Mouse (Mus musculus) ES-Bruce4 (cell line): ENCODE data around the gene Gm11937. TPM values are rescaled to one million over a fixed set of nuclear protein-coding genes. Genes with fewer than 3 reads are reported as not detected.
"Not testable (repeated sequence)": the region's sequence is repeated elsewhere in the genome, so short reads cannot be mapped to it uniquely, and the experiment has no call there.

ENCODE experiments used
- H3K27ac ChIP-seq: 2 replicates; pipeline ENCODE4 v1.5.1; 2012; ENCODE audit warnings: low read length, inconsistent platforms; ENCODE audit not compliant: insufficient read depth
- H3K27me3 ChIP-seq: 2 replicates; pipeline ENCODE4 v1.6.1; 2012; ENCODE audit warnings: mild to moderate bottlenecking, low read length, inconsistent platforms; ENCODE audit not compliant: control insufficient read depth, poor library complexity, insufficient read depth, severe bottlenecking
- H3K36me3 ChIP-seq: 2 replicates; pipeline ENCODE4 v1.6.1; 2012; ENCODE audit warnings: inconsistent platforms, mild to moderate bottlenecking, low read length, moderate library complexity; ENCODE audit not compliant: control insufficient read depth, poor library complexity, insufficient read depth, severe bottlenecking
- H3K4me1 ChIP-seq: one replicate; pipeline ENCODE4 v1.8.1; 2011; ENCODE audit warnings: low read length; ENCODE audit not compliant: control insufficient read depth, insufficient read depth
- H3K4me3 ChIP-seq: 2 replicates; pipeline ENCODE4 v1.5.1; 2011; ENCODE audit warnings: low read depth, mild to moderate bottlenecking, low read length
- H3K9ac ChIP-seq: 2 replicates; pipeline ENCODE4 v1.6.1; 2012; ENCODE audit warnings: low read depth, mild to moderate bottlenecking, inconsistent platforms; ENCODE audit not compliant: poor library complexity, severe bottlenecking
- H3K9me3 ChIP-seq: replicated peaks from 2 replicates; pipeline ENCODE4 v1.6.1; 2012; ENCODE audit warnings: mild to moderate bottlenecking, low read length, inconsistent platforms; ENCODE audit not compliant: control insufficient read depth, poor library complexity, insufficient read depth, severe bottlenecking
- CTCF ChIP-seq: IDR thresholded peaks from one replicate; pipeline ENCODE4 v1.8.1; 2011; ENCODE audit warnings: low read depth, low read length
- EP300 ChIP-seq: IDR thresholded peaks from 2 replicates; pipeline ENCODE4 v1.6.1; 2011; ENCODE audit warnings: low read depth, low read length; ENCODE audit not compliant: insufficient read depth
- POLR2A ChIP-seq: IDR thresholded peaks from one replicate; pipeline ENCODE4 v1.8.1; 2011; ENCODE audit warnings: low read length; ENCODE audit not compliant: insufficient read depth
- polyA plus RNA-seq: library from polyadenylated mRNA; stranded (reverse); fragments of >200 nt; gene quantifications from 2 replicates; pipeline ENCODE4 v1.2.4, GENCODE M21; 2011; ENCODE audit warnings: low read depth; ENCODE audit not compliant: missing spikeins, insufficient read depth, insufficient read length

Gene Gm11937
- polyA plus RNA-seq, 1 experiment = not detected

DNA sequence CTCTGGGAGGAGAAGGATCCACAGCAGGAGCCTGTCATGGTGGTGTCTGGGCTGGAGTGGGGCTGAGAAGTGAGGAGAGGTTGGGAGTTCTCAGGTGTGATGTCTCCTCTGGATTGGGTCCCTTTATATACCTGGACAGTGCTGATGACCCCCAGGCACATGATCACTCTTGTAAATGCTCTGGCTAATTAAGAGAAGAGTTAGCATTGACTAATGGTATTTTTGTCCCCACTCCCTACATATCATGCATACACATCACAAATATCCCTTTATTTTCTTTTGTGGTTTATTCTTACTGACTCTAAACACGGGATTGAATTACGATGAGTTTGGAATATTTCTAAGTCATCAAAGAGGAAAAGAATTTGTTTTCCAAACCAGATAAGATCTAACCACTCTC, 10.3 kb upstream of the Gm11937 start, which contains the start of gene Gm11562:
Gene Gm11562 (minus strand): TSS at position 101 of the 400 bp plus-strand sequence.
- H3K36me3 ChIP-seq = no peaks in the 10 kb centered on the region
- H3K27ac ChIP-seq = no peak within 1 kb of the TSS
- no peaks in the 10 kb centered on the region; the same call in 1 of the 2 replicates for H3K27me3 ChIP-seq

DNA sequence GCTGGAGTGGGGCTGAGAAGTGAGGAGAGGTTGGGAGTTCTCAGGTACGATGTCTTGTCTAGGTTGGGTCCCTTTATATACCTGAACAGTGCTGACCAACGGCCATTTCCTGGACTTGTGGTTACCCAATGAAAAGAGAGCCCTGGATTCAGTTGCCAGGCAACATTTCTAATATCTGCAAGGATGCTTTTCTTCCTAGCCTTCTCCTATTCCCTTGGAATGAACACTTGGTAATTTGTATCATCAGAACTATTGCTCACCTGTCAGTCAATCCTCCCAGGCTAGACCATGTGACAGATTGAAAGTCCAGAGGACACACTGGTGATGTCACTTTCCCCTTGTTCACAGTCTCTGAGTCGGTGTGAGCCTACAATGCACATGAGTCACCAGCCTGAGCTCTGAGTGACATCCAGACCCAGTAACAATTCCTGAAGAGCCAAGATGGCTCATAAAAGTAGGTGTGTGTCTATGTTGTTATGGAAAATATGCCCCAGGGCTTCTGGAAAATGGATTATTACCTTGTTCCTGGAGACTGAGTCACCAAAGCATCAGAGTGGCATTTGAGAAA, 4.9 kb upstream of the Gm11937 start, which contains the start of gene Krtap2-4:
Gene Krtap2-4 (minus strand): TSS at position 51 of the 568 bp plus-strand sequence.
- no peaks in the 10 kb centered on the region for H3K4me1 ChIP-seq
- no peak within 1 kb of the TSS for H3K9ac ChIP-seq
- H3K27ac ChIP-seq = no peak within 1 kb of the TSS
- no peaks in the 10 kb centered on the region for H3K27me3 ChIP-seq
- H3K4me3 ChIP-seq = no peak within 1 kb of the TSS
- TF ChIP-seq POLR2A (no peak), EP300 (no peak), CTCF (no peak)
- H3K36me3 ChIP-seq = no peaks in the 10 kb centered on the region
- no peaks in the 10 kb centered on the region for H3K9me3 ChIP-seq

More for the DNA sequence above, 10.3 kb upstream of the Gm11937 start, which contains the start of gene Gm11562:
- TF ChIP-seq POLR2A (no peak), CTCF (no peak), EP300 (no peak)
- H3K9me3 ChIP-seq = no peaks in the 10 kb centered on the region
- H3K9ac ChIP-seq = no peak within 1 kb of the TSS
- no peaks in the 10 kb centered on the region for H3K4me1 ChIP-seq
- no peak within 1 kb of the TSS for H3K4me3 ChIP-seq

DNA sequence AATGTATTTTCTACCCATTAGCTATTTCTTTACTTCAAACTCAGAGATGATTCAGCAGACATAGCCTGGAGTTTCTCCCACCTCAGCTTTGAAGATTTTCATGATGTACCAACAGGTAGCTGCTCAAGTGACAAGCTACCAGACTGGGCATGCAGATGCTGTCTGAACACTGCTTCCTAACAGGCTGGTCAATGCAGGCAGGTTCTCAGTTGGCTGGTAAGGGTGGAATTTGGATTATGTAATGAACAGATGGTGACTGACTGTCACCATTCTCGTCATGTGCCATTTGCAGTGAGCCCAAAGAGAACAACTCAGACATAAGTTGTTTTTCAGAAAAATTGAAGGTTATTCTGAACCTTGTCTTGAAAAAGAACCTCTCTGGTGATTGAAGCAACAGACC, 863 bp downstream of the Gm11937 start:
- H3K27ac ChIP-seq = no peak overlapping the region
- no peaks in the 10 kb centered on the region for H3K27me3 ChIP-seq
- no peaks in the 10 kb centered on the region for H3K9me3 ChIP-seq
- no peaks in the 10 kb centered on the region for H3K36me3 ChIP-seq
- H3K9ac ChIP-seq = no peak overlapping the region
- no peaks in the 10 kb centered on the region for H3K4me1 ChIP-seq
- TF ChIP-seq POLR2A (no peak), CTCF (no peak), EP300 (no peak)
- no peak overlapping the region for H3K4me3 ChIP-seq

DNA sequence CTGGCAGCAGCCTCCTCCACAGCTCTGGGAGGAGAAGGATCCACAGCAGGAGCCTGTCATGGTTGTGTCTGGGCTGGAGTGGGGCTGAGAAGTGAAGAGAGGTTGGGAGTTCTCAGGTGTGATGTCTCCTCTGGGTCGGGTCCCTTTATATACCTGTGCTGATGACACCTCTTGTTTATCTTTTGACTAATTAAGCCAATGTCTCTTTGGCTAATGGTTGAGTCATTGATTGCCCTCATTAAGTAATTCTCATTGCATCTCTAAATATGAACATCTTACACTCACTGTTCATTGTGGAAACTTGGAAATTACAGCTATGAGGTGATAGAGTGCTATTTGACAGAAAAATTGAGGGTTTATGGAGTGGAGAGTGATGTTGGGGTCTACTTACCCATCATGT, 6.8 kb downstream of the Gm11937 start, which contains the start of gene Gm11938:
Gene Gm11938 (minus strand): TSS at position 101 of the 400 bp plus-strand sequence.
- not testable (repeated sequence) for H3K27ac ChIP-seq, H3K36me3 ChIP-seq, H3K9ac ChIP-seq, H3K9me3 ChIP-seq, H3K27me3 ChIP-seq, H3K4me3 ChIP-seq, H3K4me1 ChIP-seq

DNA sequence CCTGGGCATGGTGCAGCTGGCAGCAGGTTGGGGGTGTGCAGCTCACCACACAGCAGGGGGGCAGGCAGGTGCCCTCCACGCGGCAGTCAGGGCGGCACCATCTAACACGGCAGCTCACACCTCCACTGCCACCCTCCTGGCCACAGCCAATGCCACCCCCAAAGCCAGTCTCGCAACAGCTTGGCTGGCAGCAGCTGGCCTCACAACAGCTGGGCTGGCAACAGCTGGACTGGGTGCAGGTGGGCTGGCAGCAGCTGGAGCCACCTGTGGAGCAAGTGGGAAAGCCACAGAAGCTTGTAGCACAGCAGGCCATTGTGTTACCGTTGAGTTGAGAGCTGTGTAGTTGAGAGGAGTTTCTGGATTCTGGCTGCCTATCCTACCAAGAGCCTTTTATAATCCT, 12.2 kb downstream of the Gm11937 start, which contains the start of gene Krtap9-3:
Gene Krtap9-3 (minus strand): TSS at position 364 of the 400 bp plus-strand sequence.
- not testable (repeated sequence) for H3K27me3 ChIP-seq, H3K9me3 ChIP-seq, H3K9ac ChIP-seq, H3K4me1 ChIP-seq, H3K27ac ChIP-seq, H3K4me3 ChIP-seq, H3K36me3 ChIP-seq

DNA sequence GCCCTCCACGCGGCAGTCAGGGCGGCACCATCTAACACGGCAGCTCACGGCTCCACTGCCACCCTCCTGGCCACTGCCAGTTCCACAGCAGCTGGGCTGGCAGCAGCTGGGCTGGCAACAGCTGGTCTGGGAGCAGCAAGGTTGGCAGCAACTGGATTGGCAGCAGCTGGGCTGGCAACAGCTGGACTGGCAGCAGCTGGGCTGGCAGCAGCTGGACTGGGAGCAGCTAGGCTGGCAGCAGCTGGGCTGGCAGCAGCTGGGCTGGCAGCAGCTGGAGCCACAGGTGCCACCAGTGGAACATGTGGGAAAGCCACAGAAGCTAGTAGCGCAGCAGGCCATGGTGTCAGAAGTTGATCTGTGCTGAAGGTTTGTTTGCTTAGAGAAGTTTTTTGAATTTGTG, 19.0 kb downstream of the Gm11937 start, which contains the start of gene Krtap1-3:
Gene Krtap1-3 (minus strand): TSS at position 359 of the 400 bp plus-strand sequence.
- Histone ChIP-seq H3K36me3 (no peaks in the 10 kb centered on the region), H3K9me3 (no peaks in the 10 kb centered on the region), H3K27me3 (no peaks in the 10 kb centered on the region)

More for the DNA sequence above, 19.0 kb downstream of the Gm11937 start, which contains the start of gene Krtap1-3:
- H3K4me1 ChIP-seq = no peaks in the 10 kb centered on the region
- H3K27ac ChIP-seq = no peak within 1 kb of the TSS
- no peak within 1 kb of the TSS for H3K4me3 ChIP-seq
- no peak within 1 kb of the TSS for H3K9ac ChIP-seq
- TF ChIP-seq EP300 = no peak
- no peak for TF ChIP-seq CTCF
- TF ChIP-seq POLR2A = no peak
